In genomic region chr2:148888872-148889271, GRCm38 (mm10) we compare ENCODE assay signal across 16 mouse cellular contexts. TPM values are rescaled to one million over a fixed set of nuclear protein-coding genes. Genes with fewer than 3 reads are reported as not detected.
A peak's percentile ranks its signal among the peaks of the same experiment; 100 is the strongest.
DNase-seq lines count a peak whose midpoint lies in the region; ATAC-seq lines count a peak whose summit lies in the region.
"Had no signal": no experiment of that assay in that cellular context is flagged by ENCODE, and none has a peak within 500 bp of the region (broad histone marks: within the 10 kb centered on the region; RNA-seq: fewer than 3 reads in every experiment).

No protein-coding gene starts in this region.

- no peaks in the 10 kb centered on the region for H3K36me3 ChIP-seq in neural tube, embryonic 13.5 days
- no peaks in the 10 kb centered on the region for H3K36me3 ChIP-seq in hindbrain, embryonic 12.5 days
- H3K36me3 ChIP-seq in midbrain, embryonic 12.5 days, result no peaks in the 10 kb centered on the region
- H3K36me3 ChIP-seq: G1E had no signal

- H3K4me1 ChIP-seq in neural tube, embryonic 13.5 days (replicated peaks), result no peaks in the 10 kb centered on the region; the same call in 1 of the 2 replicates
- H3K4me1 ChIP-seq in hindbrain, embryonic 12.5 days, result peaks cover 8% of the 10 kb centered on the region; the same call in 1 of the 2 replicates
- H3K4me1 ChIP-seq in midbrain, embryonic 12.5 days, result peaks cover 16% of the 10 kb centered on the region

- no peaks in the 10 kb centered on the region for H3K9me3 ChIP-seq in neural tube, embryonic 13.5 days
- H3K9me3 ChIP-seq in hindbrain, embryonic 12.5 days (replicated peaks), result no peaks in the 10 kb centered on the region
- no peaks in the 10 kb centered on the region for H3K9me3 ChIP-seq in midbrain, embryonic 12.5 days
- H3K9me3 ChIP-seq: G1E had no signal

- WGBS in neural tube, embryonic 13.5 days, result 74% methylated on average over 3 of the region's 3 CpGs
- WGBS in hindbrain, embryonic 12.5 days, result 80% methylated on average over 3 of the region's 3 CpGs
- WGBS in midbrain, embryonic 12.5 days, result 66% methylated on average over 3 of the region's 3 CpGs

- peak overlapping the region; percentile 64; the same call in 1 of the 2 replicates for H3K27ac ChIP-seq in neural tube, embryonic 13.5 days (replicated peaks)
- peak overlapping the region; percentile 76 for H3K27ac ChIP-seq in hindbrain, embryonic 12.5 days
- peak overlapping the region; percentile 87 for H3K27ac ChIP-seq in midbrain, embryonic 12.5 days (replicated peaks)

- DNase-seq in neural tube, embryonic 10.5 days (ENCODE audit: extremely low spot score, low spot score), result no peak
- DNase-seq in left cerebral cortex, adult 11 months (ENCODE audit: low spot score), result no peak
- DNase-seq in adrenal gland, postnatal 25 days, result no peak
- DNase-seq: adrenal gland, postnatal 14 days; right cerebral cortex, postnatal 25 days had no signal

- H3K9ac ChIP-seq in neural tube, embryonic 13.5 days, result no peak overlapping the region
- no peak overlapping the region for H3K9ac ChIP-seq in hindbrain, embryonic 12.5 days
- no peak overlapping the region for H3K9ac ChIP-seq in midbrain, embryonic 12.5 days (replicated peaks)

- no peak for ATAC-seq in neural tube, embryonic 13.5 days (ENCODE audit: low read depth)
- no peak for ATAC-seq in hindbrain, embryonic 12.5 days (ENCODE audit: low FRiP score)
- ATAC-seq in midbrain, embryonic 12.5 days (ENCODE audit: low FRiP score, low read depth), result no peak
- no peak for ATAC-seq in frontal cortex, adult (ENCODE audit: low TSS enrichment)

- H3K27me3 ChIP-seq in neural tube, embryonic 13.5 days, result no peaks in the 10 kb centered on the region
- H3K27me3 ChIP-seq in hindbrain, embryonic 12.5 days, result no peaks in the 10 kb centered on the region
- no peaks in the 10 kb centered on the region for H3K27me3 ChIP-seq in midbrain, embryonic 12.5 days

- H3K4me3 ChIP-seq in neural tube, embryonic 13.5 days, result no peak overlapping the region
- no peak overlapping the region for H3K4me3 ChIP-seq in hindbrain, embryonic 12.5 days
- no peak overlapping the region for H3K4me3 ChIP-seq in midbrain, embryonic 12.5 days

- no peak overlapping the region for H3K4me2 ChIP-seq in neural tube, embryonic 13.5 days
- H3K4me2 ChIP-seq in hindbrain, embryonic 12.5 days (replicated peaks), result no peak overlapping the region
- H3K4me2 ChIP-seq in midbrain, embryonic 12.5 days (replicated peaks), result no peak overlapping the region
- H3K4me2 ChIP-seq: heart, embryonic 11.5 days; liver, embryonic 11.5 days had no signal

RNA-seq across cellular contexts. Expression of gene Cst3, which starts 13.4 kb away (rescaled TPM):
- polyA plus RNA-seq in neural tube, embryonic 13.5 days (2015; fragmentation: Nextera tagmentation; extraction: Ambion mirVana), result 512 and 524 TPM in 2 replicates
- 339 and 373 TPM in 2 replicates for polyA plus RNA-seq in hindbrain, embryonic 12.5 days (2016; fragmentation: Nextera tagmentation; extraction: Ambion mirVana)
- 325 and 355 TPM in 2 replicates for polyA plus RNA-seq in midbrain, embryonic 12.5 days (2016; fragmentation: Nextera tagmentation; extraction: Ambion mirVana)
- 728 and 742 TPM in 2 replicates for total RNA-seq in adrenal gland, postnatal 25 days (2021)

RNA-seq across cellular contexts. Expression of gene 9230104L09Rik, which starts 24.0 kb away (rescaled TPM):
- polyA plus RNA-seq in neural tube, embryonic 13.5 days (2015; fragmentation: Nextera tagmentation; extraction: Ambion mirVana), result not detected in 2 replicates
- polyA plus RNA-seq in hindbrain, embryonic 12.5 days (2016; fragmentation: Nextera tagmentation; extraction: Ambion mirVana), result not detected in 2 replicates
- not detected in 2 replicates for polyA plus RNA-seq in midbrain, embryonic 12.5 days (2016; fragmentation: Nextera tagmentation; extraction: Ambion mirVana)
- 1.2 TPM in 1 of 2 replicates, not detected in the other for total RNA-seq in adrenal gland, postnatal 25 days (2021)
- total RNA-seq: G1E; layer of hippocampus, adult 8-10 months; left cerebral cortex, postnatal 14 days had no signal
- polyA plus RNA-seq: G1E; heart, embryonic 11.5 days; kidney, embryonic 16.5 days; liver, embryonic 11.5 days; lung, embryonic 16.5 days had no signal

RNA-seq across cellular contexts. Expression of gene Cst9, which starts 53.9 kb away (rescaled TPM):
- polyA plus RNA-seq in neural tube, embryonic 13.5 days (2015; fragmentation: Nextera tagmentation; extraction: Ambion mirVana), result not detected in 2 replicates
- polyA plus RNA-seq in hindbrain, embryonic 12.5 days (2016; fragmentation: Nextera tagmentation; extraction: Ambion mirVana), result not detected in 2 replicates
- polyA plus RNA-seq in midbrain, embryonic 12.5 days (2016; fragmentation: Nextera tagmentation; extraction: Ambion mirVana), result not detected in 2 replicates
- not detected in 2 replicates for total RNA-seq in adrenal gland, postnatal 25 days (2021)
- total RNA-seq: adrenal gland, postnatal 14 days; G1E; layer of hippocampus, adult 8-10 months; left cerebral cortex, postnatal 14 days had no signal
- polyA plus RNA-seq: G1E; liver, embryonic 11.5 days had no signal
